Mouse (Mus musculus) liver, embryonic 16.5 days (tissue): ENCODE data around the gene Capn2. TPM values are rescaled to one million over a fixed set of nuclear protein-coding genes. Genes with fewer than 3 reads are reported as not detected.

Source experiments
- ATAC-seq: fragments of 200-750 bp; cut with Nextera tagmentation; 2 replicates; pipeline ENCODE4 v1.8.0; 2017; ENCODE audit warnings: low read depth, mild to moderate bottlenecking, moderate number of reproducible peaks, moderate library complexity
- H3K27ac ChIP-seq: fragments of 300-500 bp; sonication (generic); 2 replicates; pipeline ENCODE4 v1.5.1; 2014; ENCODE audit warnings: mild to moderate bottlenecking, low read length
- H3K27me3 ChIP-seq: fragments of 300-500 bp; sonication (generic); 2 replicates; pipeline ENCODE4 v1.6.1; 2014; ENCODE audit warnings: low read depth, low read length, mixed read lengths; ENCODE audit not compliant: control insufficient read depth, insufficient read depth
- H3K36me3 ChIP-seq: fragments of 300-500 bp; sonication (generic); 2 replicates; pipeline ENCODE4 v1.6.1; 2014; ENCODE audit warnings: mild to moderate bottlenecking; ENCODE audit not compliant: control insufficient read depth, insufficient read depth
- H3K4me1 ChIP-seq: fragments of 300-500 bp; sonication (generic); 2 replicates; pipeline ENCODE4 v1.6.1; 2014; ENCODE audit warnings: low read depth, low read length, mixed read lengths; ENCODE audit not compliant: control insufficient read depth
- H3K4me2 ChIP-seq: fragments of 300-500 bp; sonication (generic); 2 replicates; pipeline ENCODE4 v1.6.1; 2014; ENCODE audit warnings: low read depth, low read length, mixed read lengths
- H3K4me3 ChIP-seq: fragments of 300-500 bp; sonication (generic); 2 replicates; pipeline ENCODE4 v1.5.1; 2014; ENCODE audit warnings: low read depth, mild to moderate bottlenecking, low read length
- H3K9ac ChIP-seq: fragments of 300-500 bp; sonication (generic); 2 replicates; pipeline ENCODE4 v1.6.1; 2014; ENCODE audit warnings: low read depth, low read length
- H3K9me3 ChIP-seq: fragments of 300-500 bp; sonication (generic); replicated peaks from 2 replicates; pipeline ENCODE4 v1.6.1; 2016; ENCODE audit warnings: low read length; ENCODE audit not compliant: control insufficient read depth
- WGBS: fragments of 180-500 bp; shearing (Covaris S2); extraction: QIAGEN DNeasy Blood & Tissue Kit; methylation state at CpG from one replicate; pipeline ENCODE4 v1.1.7; 2014; ENCODE audit not compliant: insufficient replicate concordance; 5-methylcytosine and 5-hydroxymethylcytosine counted together
- polyA plus RNA-seq: library from polyadenylated mRNA; unstranded; fragments of >200 nt; fragmentation: Nextera tagmentation; extraction: Ambion mirVana; gene quantifications from 2 replicates; pipeline ENCODE4 v1.2.1, GENCODE M21; 2015

Capn2 gene
- polyA plus RNA-seq, 1 experiment from 2014 or later: 27.4 TPM

DNA sequence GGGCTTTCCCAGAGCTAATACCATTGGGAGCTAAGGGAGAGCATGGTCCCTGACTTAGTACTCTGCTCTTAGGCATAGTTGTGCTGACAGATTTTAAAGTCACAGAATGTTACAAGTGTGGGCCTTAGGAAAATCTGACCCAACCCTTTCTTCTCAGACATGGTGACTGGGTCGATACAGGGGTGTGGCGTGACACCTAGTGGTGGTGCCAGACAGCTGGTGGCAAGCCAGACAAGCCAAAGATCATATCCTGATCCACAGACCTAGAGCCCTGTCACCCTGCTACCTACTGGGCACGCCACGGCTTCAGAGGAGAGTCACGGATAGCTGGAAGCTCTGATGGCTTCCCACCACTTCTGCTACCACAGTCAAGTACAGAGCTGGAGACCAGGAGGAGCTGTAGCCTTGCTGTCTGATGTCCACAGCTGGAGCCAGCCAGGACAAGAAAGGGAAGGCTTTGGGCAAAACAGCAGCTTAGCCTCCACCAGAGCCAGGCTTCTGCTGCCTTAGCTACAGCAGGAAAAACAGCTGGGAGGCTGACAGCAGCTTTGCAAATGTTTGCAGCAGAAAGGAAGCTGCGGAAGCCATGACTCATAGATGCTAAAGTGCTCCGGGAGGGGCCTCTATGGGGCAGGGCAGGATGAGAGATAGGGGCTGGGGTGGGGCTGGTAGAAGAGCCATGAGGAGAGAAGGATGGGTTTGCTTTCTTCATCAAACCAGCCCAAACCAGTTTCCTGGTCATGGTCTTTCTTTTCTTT, 11.0 kb downstream of the Capn2 start:
- Histone ChIP-seq H3K36me3 (no peaks in the 10 kb centered on the region), H3K9me3 (no peaks in the 10 kb centered on the region), H3K4me3 (no peak overlapping the region), H3K27me3 (no peaks in the 10 kb centered on the region), H3K27ac (peak overlapping the region; percentile 59), H3K9ac (no peak overlapping the region), H3K4me1 (peaks cover 25% of the 10 kb centered on the region), H3K4me2 (no peak overlapping the region)
- peak; percentile 57 for ATAC-seq
- 20% methylated on average over 7 of the region's 7 CpGs for WGBS

DNA sequence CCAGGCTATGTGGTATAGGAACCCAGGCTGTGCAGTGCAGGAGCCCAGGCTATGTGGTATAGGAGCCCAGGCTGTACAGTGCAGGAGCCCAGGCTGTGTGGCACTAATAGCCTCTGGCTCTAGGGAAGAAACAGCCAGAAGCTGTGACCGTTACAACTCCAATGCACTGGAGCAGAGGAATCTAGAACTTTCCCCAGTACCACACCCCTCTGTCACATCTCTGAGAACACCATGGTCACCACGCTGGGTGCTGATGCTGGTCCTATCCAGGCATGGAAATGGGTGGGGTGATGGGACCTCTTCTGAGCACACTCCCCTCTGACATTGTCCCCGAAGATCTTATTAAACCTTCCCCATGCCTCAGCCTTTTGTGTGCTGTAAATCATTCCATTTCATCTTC, 12.1 kb downstream of the Capn2 start:
- Histone ChIP-seq H3K4me2 (no peak overlapping the region), H3K36me3 (no peaks in the 10 kb centered on the region), H3K9ac (no peak overlapping the region), H3K27ac (no peak overlapping the region), H3K4me3 (no peak overlapping the region), H3K9me3 (no peaks in the 10 kb centered on the region), H3K27me3 (no peaks in the 10 kb centered on the region), H3K4me1 (peaks cover 29% of the 10 kb centered on the region)
- WGBS: 60% methylated on average over 3 of the region's 3 CpGs
- ATAC-seq: no peak

- ATAC-seq: no peak
- Histone ChIP-seq H3K4me3 (no peak overlapping the region), H3K9ac (no peak overlapping the region), H3K4me2 (no peak overlapping the region), H3K27ac (no peak overlapping the region), H3K4me1 (peaks cover 31% of the 10 kb centered on the region), H3K9me3 (no peaks in the 10 kb centered on the region), H3K36me3 (no peaks in the 10 kb centered on the region), H3K27me3 (no peaks in the 10 kb centered on the region)
- WGBS: 8% methylated on average over 4 of the region's 4 CpGs
Observed at GRCm38 (mm10) chr1:182504223-182504622, 13.2 kb downstream of the Capn2 start.

- ATAC-seq: no peak
- H3K4me2 ChIP-seq: no peak overlapping the region
- H3K27ac ChIP-seq: no peak overlapping the region
- H3K4me1 ChIP-seq: peaks cover 31% of the 10 kb centered on the region
- WGBS: 54% methylated on average over 13 of the region's 13 CpGs
- no peaks in the 10 kb centered on the region for H3K36me3 ChIP-seq
- no peak overlapping the region for H3K4me3 ChIP-seq
- H3K27me3 ChIP-seq: no peaks in the 10 kb centered on the region
- H3K9me3 ChIP-seq: no peaks in the 10 kb centered on the region
- no peak overlapping the region for H3K9ac ChIP-seq
Observed at GRCm38 (mm10) chr1:182503206-182503900, 14.1 kb downstream of the Capn2 start.

GRCm38 (mm10) chr1:182502491-182503050, 14.8 kb downstream of the Capn2 start:
- Histone ChIP-seq H3K36me3 (no peaks in the 10 kb centered on the region), H3K27me3 (no peaks in the 10 kb centered on the region), H3K9me3 (no peaks in the 10 kb centered on the region), H3K9ac (no peak overlapping the region), H3K4me3 (no peak overlapping the region), H3K4me2 (no peak overlapping the region), H3K4me1 (peaks cover 31% of the 10 kb centered on the region), H3K27ac (no peak overlapping the region)
- ATAC-seq: no peak
- WGBS: 45% methylated on average over 7 of the region's 7 CpGs

GRCm38 (mm10) chr1:182501815-182502405, 15.5 kb downstream of the Capn2 start:
- Histone ChIP-seq H3K4me1 (peaks cover 31% of the 10 kb centered on the region), H3K4me2 (no peak overlapping the region), H3K4me3 (no peak overlapping the region), H3K27me3 (no peaks in the 10 kb centered on the region), H3K36me3 (no peaks in the 10 kb centered on the region), H3K27ac (no peak overlapping the region), H3K9me3 (no peaks in the 10 kb centered on the region), H3K9ac (no peak overlapping the region)
- 69% methylated on average over 7 of the region's 7 CpGs for WGBS
- ATAC-seq: no peak

- H3K9me3 ChIP-seq: no peaks in the 10 kb centered on the region
- H3K4me3 ChIP-seq: no peak overlapping the region
- no peak overlapping the region for H3K4me2 ChIP-seq
- no peak overlapping the region for H3K9ac ChIP-seq
- no peak for ATAC-seq
- peaks cover 23% of the 10 kb centered on the region for H3K4me1 ChIP-seq
- H3K27ac ChIP-seq: peak overlapping the region; percentile 72
- 51% methylated on average over 4 of the region's 4 CpGs for WGBS
- no peaks in the 10 kb centered on the region for H3K36me3 ChIP-seq
- H3K27me3 ChIP-seq: no peaks in the 10 kb centered on the region
Observed at GRCm38 (mm10) chr1:182500843-182501242, 16.6 kb downstream of the Capn2 start.

DNA sequence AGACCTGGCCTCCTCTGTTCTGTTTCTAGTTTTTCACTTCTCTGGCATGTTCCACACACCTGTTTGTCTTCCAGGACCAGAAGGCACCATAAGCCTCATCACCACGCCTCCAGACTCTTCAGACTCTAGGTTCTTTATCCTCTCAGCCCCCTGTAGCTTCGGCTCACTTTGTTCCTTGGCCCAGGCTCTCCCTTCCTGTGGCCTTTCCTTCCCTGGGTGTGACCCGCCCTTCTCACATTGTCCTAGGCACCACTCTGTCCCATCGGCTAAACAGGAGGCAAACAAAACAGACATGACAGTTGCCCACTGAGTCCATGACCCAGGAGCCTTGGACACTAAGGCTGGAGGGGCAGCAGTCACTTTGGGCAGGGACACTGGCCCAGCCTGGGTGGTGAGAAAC, 17.2 kb downstream of the Capn2 start:
- Histone ChIP-seq H3K4me2 (no peak overlapping the region), H3K9me3 (no peaks in the 10 kb centered on the region), H3K27ac (peak overlapping the region; percentile 72), H3K36me3 (no peaks in the 10 kb centered on the region), H3K9ac (no peak overlapping the region), H3K4me1 (peaks cover 23% of the 10 kb centered on the region), H3K4me3 (no peak overlapping the region), H3K27me3 (no peaks in the 10 kb centered on the region)
- WGBS: 58% methylated on average over 4 of the region's 4 CpGs
- ATAC-seq: no peak
